Mouse (Mus musculus) brown adipose tissue, adult 24 weeks (tissue): Measurements from ENCODE around the gene Tmem176b. TPM values are rescaled to one million over a fixed set of nuclear protein-coding genes. Genes with fewer than 3 reads are reported as not detected.
A peak's percentile ranks its signal among the peaks of the same experiment; 100 is the strongest.
"Not testable (repeated sequence)": the region's sequence is repeated elsewhere in the genome, so short reads cannot be mapped to it uniquely, and the experiment has no call there.

Experiments used
- H3K27ac ChIP-seq: fragments of 200-500 bp; replicated peaks from 2 replicates; pipeline ENCODE4 v1.5.1; 2012; ENCODE audit warnings: low read depth, mild to moderate bottlenecking, low read length
- H3K4me1 ChIP-seq: fragments of 200-500 bp; 2 replicates; pipeline ENCODE4 v1.6.1; 2012; ENCODE audit warnings: low read length, mixed read lengths; ENCODE audit not compliant: control insufficient read depth, insufficient read depth, insufficient read length
- H3K4me3 ChIP-seq: fragments of 200-500 bp; 2 replicates; pipeline ENCODE4 v1.5.1; 2012; ENCODE audit warnings: low read depth, mild to moderate bottlenecking, low read length, moderate library complexity; ENCODE audit not compliant: insufficient read depth
- polyA plus RNA-seq: library from polyadenylated mRNA; stranded (reverse); fragments of >200 nt; gene quantifications from 2 replicates; pipeline ENCODE4 v1.2.4, GENCODE M21; 2012; ENCODE audit not compliant: missing spikeins, insufficient read depth, insufficient read length

Gene Tmem176b
- polyA plus RNA-seq, 1 experiment: 17.6 TPM

- H3K27ac ChIP-seq: peak overlapping the region; percentile 48
- H3K4me1 ChIP-seq: peaks cover 8% of the 10 kb centered on the region; the same call in 1 of the 2 replicates
- no peak overlapping the region for H3K4me3 ChIP-seq
Measured at GRCm38 (mm10) chr6:48830241-48830640, 11.1 kb downstream of the Tmem176b start.

DNA sequence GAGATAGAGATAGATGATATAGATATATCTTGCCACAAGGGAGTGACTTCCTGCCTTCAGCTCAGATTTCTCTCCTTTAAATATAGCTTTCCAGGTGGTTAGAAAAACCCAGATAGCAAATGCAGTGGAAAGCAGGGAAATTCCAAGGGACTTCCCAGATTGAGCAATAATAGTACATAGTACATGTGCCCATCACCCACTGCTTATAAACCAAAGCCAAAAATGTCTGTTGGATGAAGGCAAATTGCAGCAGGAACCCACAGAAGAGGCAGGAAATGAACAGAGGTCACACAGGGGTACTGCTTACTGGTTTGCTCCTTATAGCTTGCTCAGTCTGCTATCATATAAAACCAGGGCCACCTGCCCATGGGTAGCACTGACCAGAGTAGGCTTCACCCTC lies 11.6 kb downstream of the Tmem176b start:
- no peak overlapping the region for H3K4me3 ChIP-seq
- peak overlapping the region; percentile 46 for H3K27ac ChIP-seq
- H3K4me1 ChIP-seq: peaks cover 8% of the 10 kb centered on the region; the same call in 1 of the 2 replicates

- peaks cover 8% of the 10 kb centered on the region; the same call in 1 of the 2 replicates for H3K4me1 ChIP-seq
- H3K27ac ChIP-seq: no peak overlapping the region
- no peak overlapping the region for H3K4me3 ChIP-seq
Measured at GRCm38 (mm10) chr6:48828976-48829375, 12.3 kb downstream of the Tmem176b start.

DNA sequence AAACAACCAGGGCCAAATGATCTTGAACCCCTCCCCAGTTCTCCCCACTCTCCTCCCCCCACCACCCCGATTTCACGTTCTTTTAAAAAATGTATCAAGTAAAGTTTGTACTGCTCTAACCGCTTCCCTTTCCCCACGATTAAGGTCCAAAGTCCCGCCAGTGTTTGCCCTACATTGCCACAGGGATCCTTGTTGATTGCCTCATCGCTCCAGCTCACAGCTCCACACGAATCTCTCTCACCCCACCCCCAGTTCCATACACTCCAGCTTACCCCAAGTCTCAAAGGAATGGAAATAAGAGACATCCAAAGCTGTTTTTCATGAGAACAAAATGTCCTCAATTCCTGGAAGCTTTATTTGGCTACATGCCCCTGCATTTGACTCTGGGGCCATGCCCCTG lies 16.3 kb downstream of the Tmem176b start:
- no peak overlapping the region for H3K27ac ChIP-seq
- H3K4me1 ChIP-seq: peaks cover 4% of the 10 kb centered on the region; the same call in 1 of the 2 replicates
- no peak overlapping the region for H3K4me3 ChIP-seq

GRCm38 (mm10) chr6:48821991-48822785 lies 19.1 kb downstream of the Tmem176b start:
- H3K4me1 ChIP-seq, H3K27ac ChIP-seq, H3K4me3 ChIP-seq: not testable (repeated sequence)

DNA sequence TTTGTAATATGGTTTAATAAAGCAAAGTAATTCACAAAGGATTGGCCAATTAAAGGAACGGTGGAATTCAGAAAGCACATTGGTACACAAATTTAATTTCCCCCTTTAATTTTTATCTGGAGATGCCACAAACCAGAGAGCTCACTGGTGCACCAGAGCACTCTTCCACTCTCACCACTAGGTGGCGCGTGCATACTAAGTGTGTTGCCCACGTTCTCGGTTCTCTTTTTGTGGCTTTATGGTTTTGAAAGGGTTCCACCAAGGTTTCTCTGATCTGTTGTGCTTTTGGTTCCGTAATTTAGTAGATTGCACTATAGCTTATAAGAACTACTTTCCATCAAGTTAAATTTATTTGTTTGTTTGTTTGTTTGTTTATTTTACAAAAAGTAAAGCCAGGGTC lies 23.5 kb downstream of the Tmem176b start:
- no peak overlapping the region for H3K4me3 ChIP-seq
- H3K4me1 ChIP-seq: no peaks in the 10 kb centered on the region
- H3K27ac ChIP-seq: no peak overlapping the region

GRCm38 (mm10) chr6:48815013-48815412 lies 26.3 kb downstream of the Tmem176b start:
- no peak overlapping the region for H3K27ac ChIP-seq
- H3K4me1 ChIP-seq: no peaks in the 10 kb centered on the region
- no peak overlapping the region for H3K4me3 ChIP-seq

DNA sequence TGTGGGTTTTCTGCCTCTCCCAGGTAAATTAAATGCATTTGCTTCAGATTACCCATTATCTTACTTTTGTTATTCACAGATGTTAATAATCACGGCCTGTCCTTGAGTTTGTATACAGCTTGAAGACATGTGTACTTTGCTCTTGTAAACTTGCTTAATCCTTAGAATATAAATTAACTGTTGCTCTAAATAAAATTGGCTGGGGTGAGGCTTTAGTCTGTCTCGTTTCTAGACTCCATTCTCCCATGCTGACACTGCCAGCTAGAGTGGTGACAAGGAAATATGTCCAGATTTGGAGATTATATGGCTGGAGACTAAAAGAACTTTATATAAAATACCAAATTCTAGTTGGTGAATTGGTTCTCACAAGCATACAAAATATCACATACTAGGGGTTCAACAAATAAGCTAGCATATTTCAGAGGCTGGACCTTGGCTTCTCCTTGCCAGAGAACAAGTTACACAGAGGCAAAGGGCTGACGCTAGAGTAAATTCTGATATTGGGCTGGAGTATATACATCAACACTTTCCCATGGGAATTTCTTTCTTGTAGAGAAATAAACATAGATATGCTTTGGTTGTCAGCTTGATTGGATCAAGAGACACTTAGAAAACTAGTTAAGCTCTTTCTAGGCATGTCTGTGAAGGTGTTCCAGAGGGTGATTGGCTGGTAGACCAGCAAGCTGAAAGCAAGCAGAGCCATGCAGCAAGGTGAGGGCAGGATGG lies 31.6 kb downstream of the Tmem176b start:
- H3K4me1 ChIP-seq: no peaks in the 10 kb centered on the region
- H3K27ac ChIP-seq: no peak overlapping the region
- no peak overlapping the region for H3K4me3 ChIP-seq

DNA sequence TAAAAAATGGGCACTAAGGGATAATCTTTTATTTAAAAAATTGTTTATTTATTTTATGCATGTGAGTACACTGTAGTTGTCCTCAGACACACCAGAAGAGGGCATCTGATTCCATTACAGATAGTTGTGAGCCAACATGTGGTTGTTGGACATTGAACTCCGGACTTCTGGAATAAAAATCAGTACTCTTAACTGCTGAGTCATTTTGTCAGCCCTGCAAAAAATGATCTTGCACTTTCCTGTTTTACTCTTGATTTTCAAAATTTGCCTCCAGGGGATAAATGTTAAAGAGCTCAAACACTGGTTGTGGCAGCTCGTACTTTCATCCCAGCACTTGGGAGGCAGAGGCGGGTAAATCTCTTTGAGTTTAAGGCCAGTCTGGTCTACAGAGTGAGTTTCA lies 34.5 kb downstream of the Tmem176b start:
- Histone ChIP-seq H3K4me1 (no peaks in the 10 kb centered on the region), H3K4me3 (no peak overlapping the region), H3K27ac (no peak overlapping the region)

DNA sequence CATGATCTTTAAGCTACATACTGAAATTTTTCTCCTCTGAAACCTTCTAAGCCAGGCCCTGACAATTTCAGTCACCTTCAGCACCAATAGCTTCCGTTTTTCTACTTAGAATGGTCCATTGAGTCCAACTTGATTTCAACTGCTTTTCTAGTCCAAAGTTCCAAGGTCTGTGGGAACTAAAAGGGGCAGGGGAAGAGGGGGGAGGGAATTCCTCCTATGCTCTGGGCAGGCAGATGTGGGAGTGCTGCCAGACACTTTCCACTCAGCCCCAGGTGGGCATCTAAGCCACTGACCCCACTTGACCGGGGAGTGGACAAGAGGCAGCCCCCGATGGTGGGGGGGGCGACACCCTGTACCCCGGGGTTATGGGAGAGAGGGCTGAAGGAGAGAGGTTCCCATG lies 37.0 kb downstream of the Tmem176b start:
- H3K4me1 ChIP-seq: no peaks in the 10 kb centered on the region
- no peak overlapping the region for H3K4me3 ChIP-seq
- no peak overlapping the region for H3K27ac ChIP-seq

DNA sequence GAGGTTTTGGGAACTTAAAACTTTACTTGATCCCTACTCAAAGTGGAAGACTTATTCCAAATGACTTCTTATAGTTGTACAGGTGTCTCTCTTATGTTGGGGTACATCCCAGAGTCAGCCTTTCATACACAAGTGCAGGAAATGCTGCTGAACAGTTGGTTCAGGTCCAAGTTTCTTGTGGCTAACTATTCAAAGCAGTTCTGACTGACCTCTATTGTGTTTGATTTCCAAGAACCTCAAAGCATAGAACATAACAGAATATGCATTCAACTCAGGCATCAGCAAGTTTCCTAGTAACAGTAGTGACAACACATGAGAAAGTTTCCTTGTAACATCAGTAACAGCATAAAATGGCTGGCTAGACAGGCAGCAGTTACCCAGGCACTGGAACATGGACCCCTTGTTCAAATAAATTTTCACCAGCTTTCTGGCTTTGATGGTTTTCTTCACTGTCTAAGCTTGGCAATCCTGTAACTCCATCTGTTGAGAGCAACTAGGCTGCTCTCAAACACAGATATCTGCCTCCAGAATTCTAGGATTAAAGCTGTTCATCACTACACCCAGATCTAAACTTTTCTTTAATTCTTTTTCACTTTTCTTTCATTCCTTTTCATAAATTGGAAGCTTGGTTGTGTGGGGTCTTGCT lies 37.8 kb downstream of the Tmem176b start:
- Histone ChIP-seq H3K4me1 (no peaks in the 10 kb centered on the region), H3K4me3 (no peak overlapping the region), H3K27ac (no peak overlapping the region)

GRCm38 (mm10) chr6:48801897-48802296 lies 39.4 kb downstream of the Tmem176b start:
- H3K27ac ChIP-seq: no peak overlapping the region
- H3K4me1 ChIP-seq: no peaks in the 10 kb centered on the region
- no peak overlapping the region for H3K4me3 ChIP-seq

DNA sequence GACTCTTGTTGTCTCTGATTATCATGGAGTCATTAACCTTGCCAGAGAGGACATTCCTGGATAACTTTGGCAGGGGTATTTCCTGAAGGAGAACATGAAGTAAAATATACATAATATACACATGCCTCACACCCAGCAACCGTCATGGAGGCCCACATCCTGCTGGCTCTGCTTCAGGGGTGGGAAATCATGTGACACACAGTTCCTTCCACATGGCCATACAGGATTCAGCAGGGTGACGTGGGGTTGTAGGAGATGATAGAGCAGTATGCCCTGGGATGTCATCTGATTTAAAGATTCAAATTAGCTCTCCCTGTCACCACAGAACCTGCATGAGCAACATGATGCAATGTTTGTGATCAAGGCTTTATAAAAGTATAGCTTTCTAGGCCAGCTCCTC lies 53.4 kb downstream of the Tmem176b start:
- Histone ChIP-seq H3K4me3 (no peak overlapping the region), H3K27ac (no peak overlapping the region), H3K4me1 (no peaks in the 10 kb centered on the region)

DNA sequence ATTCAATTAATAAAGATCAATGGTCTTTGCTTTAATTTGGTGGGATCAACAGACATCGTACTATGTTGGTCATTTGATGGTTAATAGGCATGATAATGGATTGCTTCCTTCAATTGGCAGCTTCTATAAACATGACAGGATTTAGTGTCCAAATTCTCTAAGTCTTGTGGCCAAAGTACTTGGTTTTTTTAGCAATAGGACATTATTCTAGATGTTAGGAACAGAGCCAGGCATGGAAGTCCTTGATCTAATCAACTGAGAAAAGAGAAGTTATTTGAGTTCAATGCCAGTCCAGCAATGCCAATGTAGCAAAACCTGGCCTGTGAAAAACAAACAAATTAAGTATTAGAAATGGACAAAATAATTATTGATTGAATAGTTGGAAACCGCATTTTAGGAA lies 55.7 kb downstream of the Tmem176b start:
- H3K27ac ChIP-seq: no peak overlapping the region
- no peak overlapping the region for H3K4me3 ChIP-seq

DNA sequence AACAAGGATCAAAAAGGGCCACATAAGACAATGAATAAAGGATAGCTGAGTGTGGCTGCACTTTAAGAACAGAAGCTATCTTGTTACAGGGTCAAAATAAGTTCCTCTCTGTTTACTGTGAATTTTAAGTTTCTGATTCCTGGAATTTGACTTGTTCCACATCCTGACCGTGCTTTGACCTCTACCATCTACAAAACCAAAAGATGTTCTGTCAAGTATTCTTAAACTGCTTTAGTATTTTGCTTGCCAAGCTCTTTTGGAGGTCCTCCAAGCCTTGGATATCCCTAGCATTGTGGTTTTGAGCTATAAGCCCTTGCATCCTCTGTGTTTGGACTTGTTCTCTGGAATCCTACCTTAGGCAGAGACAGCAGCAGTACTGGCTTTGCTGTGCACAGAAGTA lies 56.1 kb downstream of the Tmem176b start:
- Histone ChIP-seq H3K27ac (no peak overlapping the region), H3K4me1 (no peaks in the 10 kb centered on the region)

More for the DNA sequence above, 55.7 kb downstream of the Tmem176b start:
- H3K4me1 ChIP-seq: no peaks in the 10 kb centered on the region

More for the DNA sequence above, 56.1 kb downstream of the Tmem176b start:
- H3K4me3 ChIP-seq: no peak overlapping the region
